Mouse (Mus musculus) testis, adult 2 months (tissue): Measurements from ENCODE around the gene Cyp2c40. TPM values are rescaled to one million over a fixed set of nuclear protein-coding genes. Genes with fewer than 3 reads are reported as not detected.
"Not testable (repeated sequence)": the region's sequence is repeated elsewhere in the genome, so short reads cannot be mapped to it uniquely, and the experiment has no call there.

ENCODE experiments used
- H3K27ac ChIP-seq: fragments of 200-500 bp; 2 replicates; pipeline ENCODE4 v1.5.1; 2012; ENCODE audit warnings: low read depth, low read length; ENCODE audit not compliant: control insufficient read depth, insufficient read depth
- H3K27me3 ChIP-seq: fragments of 200-500 bp; 2 replicates; pipeline ENCODE4 v1.6.1; 2012; ENCODE audit warnings: mild to moderate bottlenecking, low read length, moderate library complexity; ENCODE audit not compliant: control insufficient read depth, insufficient read depth
- H3K36me3 ChIP-seq: fragments of 200-500 bp; 2 replicates; pipeline ENCODE4 v1.6.1; 2012; ENCODE audit warnings: mild to moderate bottlenecking, low read length; ENCODE audit not compliant: control insufficient read depth, insufficient read depth
- H3K4me1 ChIP-seq: fragments of 200-500 bp; 2 replicates; pipeline ENCODE4 v1.6.1; 2012; ENCODE audit warnings: low read length; ENCODE audit not compliant: control insufficient read depth, insufficient read depth
- H3K4me3 ChIP-seq: fragments of 200-500 bp; 2 replicates; pipeline ENCODE4 v1.5.1; 2012; ENCODE audit warnings: low read depth, mild to moderate bottlenecking, low read length, moderate library complexity, mixed read lengths; ENCODE audit not compliant: control insufficient read depth
- CTCF ChIP-seq: fragments of 200-500 bp; IDR thresholded peaks from 2 replicates; pipeline ENCODE4 v1.5.1; 2012; ENCODE audit warnings: low read depth, mild to moderate bottlenecking, inconsistent platforms, low read length, moderate library complexity; ENCODE audit not compliant: control insufficient read depth, insufficient read depth, insufficient replicate concordance
- POLR2A ChIP-seq: fragments of 200-500 bp; IDR thresholded peaks from 2 replicates; pipeline ENCODE4 v1.6.1; 2012; ENCODE audit warnings: low read depth, mild to moderate bottlenecking, inconsistent platforms, low read length, moderate library complexity; ENCODE audit not compliant: control insufficient read depth
- polyA plus RNA-seq: library from polyadenylated mRNA; depleted of rRNA; stranded (reverse); fragments of >200 nt; gene quantifications from 2 replicates; pipeline ENCODE4 v1.2.3, GENCODE M21; 2012; rRNA removed

The Cyp2c40 gene
- not detected in 2 replicates for polyA plus RNA-seq

DNA sequence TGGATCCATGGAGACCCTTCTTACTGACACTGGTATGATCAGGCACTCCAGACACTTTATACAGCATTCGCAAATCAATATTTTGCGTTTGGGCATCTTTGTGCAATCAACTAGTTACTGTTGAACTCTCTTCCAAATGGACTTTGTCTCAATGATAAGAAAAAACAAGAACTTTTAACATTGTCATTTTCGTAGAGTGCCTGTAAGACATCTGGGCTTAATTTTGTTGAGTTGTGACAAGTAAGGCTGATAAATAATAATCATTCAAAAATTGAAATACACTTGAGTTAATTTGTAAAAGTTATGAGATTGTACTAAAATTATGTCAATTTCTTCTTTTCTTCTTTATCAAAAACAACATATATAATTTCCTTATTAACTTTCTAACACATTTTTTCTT lies at the start of gene Cyp2c40:
TSS of gene Cyp2c40 (minus strand) at position 101 of the 400 bp plus-strand sequence.
- not testable (repeated sequence) for H3K4me3 ChIP-seq, H3K27ac ChIP-seq, H3K36me3 ChIP-seq, H3K4me1 ChIP-seq, H3K27me3 ChIP-seq

DNA sequence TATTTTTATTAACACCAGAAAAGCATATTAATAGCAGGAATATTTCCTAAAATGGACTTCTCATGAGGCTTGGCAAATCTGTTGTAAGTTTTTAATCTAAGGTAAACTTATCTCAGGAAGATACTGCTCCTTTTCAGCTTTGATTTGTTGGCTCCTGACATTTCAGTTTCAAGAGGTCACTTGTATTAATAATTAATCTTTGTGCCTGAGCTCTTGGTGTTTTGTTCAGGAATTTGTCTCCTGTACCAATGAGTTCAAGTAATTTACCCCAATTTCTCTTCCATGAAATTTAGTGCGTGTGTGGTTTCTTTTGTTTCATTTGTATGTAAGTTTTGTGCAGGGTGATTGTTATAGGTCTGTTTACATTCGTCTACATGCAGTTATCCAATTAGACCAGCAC lies 8.3 kb upstream of the Cyp2c40 start:
- not testable (repeated sequence) for H3K27ac ChIP-seq, H3K4me3 ChIP-seq, H3K4me1 ChIP-seq, H3K36me3 ChIP-seq, H3K27me3 ChIP-seq

DNA sequence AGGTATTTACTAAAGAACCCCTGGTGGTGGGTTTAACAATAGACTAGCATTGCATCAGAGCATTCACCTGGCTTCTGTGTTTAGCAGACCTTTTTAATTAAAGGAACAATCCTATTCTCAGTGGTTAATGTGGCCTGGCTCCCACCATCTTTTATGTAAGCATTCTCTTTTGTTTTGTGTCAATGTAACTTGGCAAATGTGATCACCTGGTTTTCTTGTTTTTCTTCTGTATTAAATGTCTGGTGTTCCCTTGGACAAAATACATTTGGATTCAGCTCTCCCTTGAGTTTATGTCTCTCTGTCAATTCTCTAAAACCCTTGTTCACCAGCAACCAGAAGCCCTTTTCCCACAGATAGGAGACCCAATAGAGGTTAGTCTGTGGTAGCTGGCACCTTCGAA lies 3.8 kb upstream of the Cyp2c40 start:
- H3K36me3 ChIP-seq, H3K27me3 ChIP-seq, H3K4me1 ChIP-seq, H3K4me3 ChIP-seq, H3K27ac ChIP-seq: not testable (repeated sequence)

DNA sequence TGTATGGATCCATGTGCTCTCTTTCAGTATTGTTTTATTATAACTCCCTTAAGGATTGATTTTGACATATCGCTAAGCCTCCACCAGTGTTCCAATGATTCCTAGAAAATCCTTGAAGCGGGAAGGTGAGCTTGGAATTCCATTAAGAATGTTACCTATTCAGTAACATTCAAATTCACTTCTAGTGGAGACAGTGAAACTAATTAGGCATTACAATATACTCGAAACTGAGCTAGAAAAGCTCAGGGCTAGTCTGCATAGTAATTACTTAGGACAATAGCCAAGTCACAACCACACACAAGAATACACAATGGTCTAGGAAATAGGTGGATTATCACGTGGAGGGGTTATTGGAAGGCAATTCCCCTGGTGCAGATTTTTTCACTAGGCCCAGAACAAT lies 3.4 kb upstream of the Cyp2c40 start:
- not testable (repeated sequence) for H3K4me1 ChIP-seq, H3K4me3 ChIP-seq, H3K27me3 ChIP-seq, H3K27ac ChIP-seq, H3K36me3 ChIP-seq

DNA sequence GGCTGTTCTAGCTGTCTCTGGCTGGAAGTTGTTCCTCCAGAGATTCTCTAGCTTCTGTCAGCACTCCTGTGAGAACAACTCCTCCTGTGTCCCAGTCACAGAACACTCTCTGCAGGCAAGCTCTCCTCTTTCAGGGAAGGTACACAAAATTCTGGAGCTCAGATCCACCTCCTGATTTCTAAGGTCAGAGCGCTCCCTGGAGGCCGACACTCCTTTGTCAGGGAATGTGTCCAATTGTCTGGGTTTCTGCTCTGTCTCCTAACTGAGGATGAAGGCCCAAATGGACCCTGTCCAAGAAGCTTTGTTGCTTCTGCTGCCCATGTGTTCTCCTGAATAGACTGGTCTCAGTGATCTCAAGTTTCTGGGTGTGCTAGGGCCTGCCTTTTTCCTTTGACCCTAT lies 27.2 kb downstream of the Cyp2c40 start:
- H3K27ac ChIP-seq, H3K4me3 ChIP-seq, H3K4me1 ChIP-seq, H3K27me3 ChIP-seq, H3K36me3 ChIP-seq: not testable (repeated sequence)

DNA sequence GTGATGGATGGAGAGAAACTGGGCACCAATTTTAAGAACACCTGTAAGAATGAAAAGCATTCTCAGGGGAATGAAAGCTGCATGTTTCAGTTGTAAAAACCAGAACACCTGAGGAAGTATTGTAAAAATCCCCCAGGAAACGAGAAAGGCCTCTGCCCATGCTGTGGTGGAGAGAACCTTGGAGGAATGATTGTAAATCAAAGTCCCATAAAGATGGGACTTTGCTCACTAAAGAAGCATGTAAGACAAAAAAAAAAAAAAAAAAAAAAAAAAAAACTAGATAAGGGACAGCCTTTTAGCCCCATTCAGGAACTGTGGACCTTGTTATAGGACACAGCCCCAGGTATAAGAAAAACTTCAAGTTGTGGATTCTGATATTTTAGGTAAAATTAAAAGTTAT lies 67.3 kb downstream of the Cyp2c40 start:
- Histone ChIP-seq H3K36me3 (no peaks in the 10 kb centered on the region), H3K27me3 (no peaks in the 10 kb centered on the region), H3K4me1 (no peaks in the 10 kb centered on the region), H3K27ac (no peak overlapping the region), H3K4me3 (no peak overlapping the region)
- TF ChIP-seq CTCF (no peak), POLR2A (no peak)

DNA sequence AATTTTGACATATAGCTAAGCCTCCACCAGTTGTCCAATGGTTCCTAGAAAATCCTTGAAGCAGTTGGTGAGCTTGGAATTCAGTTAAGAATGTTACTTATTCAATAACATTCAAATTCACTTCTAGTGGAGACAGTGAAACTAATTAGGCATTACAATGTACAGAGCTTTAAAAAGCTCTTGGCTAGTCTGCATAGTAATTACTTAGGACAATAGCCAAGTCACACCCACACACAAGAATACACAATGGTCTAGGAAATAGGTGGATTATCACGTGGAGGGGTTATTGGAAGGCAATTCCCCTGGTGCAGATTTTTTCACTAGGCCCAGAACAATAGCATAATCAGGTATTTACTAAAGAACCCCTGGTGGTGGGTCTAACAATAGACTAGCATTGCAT lies 68.3 kb downstream of the Cyp2c40 start:
- not testable (repeated sequence) for H3K4me3 ChIP-seq, H3K4me1 ChIP-seq, H3K27me3 ChIP-seq, H3K36me3 ChIP-seq, H3K27ac ChIP-seq

DNA sequence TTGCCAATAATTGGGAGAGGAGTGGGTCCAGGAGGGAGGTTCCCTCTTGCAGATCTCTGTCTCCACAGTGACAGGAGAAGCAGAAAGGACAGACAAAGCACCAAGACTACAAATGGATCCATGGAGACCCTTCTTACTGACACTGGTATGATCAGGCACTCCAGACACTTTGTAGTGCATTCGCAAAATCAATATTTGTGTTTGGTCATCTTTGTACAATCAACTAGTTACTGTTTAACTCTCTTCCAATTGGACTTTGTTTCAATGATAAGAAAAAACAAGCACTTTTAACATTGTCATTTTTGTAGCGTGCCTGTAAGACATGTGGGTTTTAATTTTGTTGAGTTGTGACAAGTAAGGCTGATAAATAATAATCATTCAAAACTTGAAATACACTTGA lies 71.7 kb downstream of the Cyp2c40 start, which contains the start of gene Cyp2c68:
TSS of gene Cyp2c68 (minus strand) at position 135 of the 400 bp plus-strand sequence.
- no peak for TF ChIP-seq CTCF
- no peak for TF ChIP-seq POLR2A
- no peaks in the 10 kb centered on the region for H3K4me1 ChIP-seq
- no peak within 1 kb of the TSS for H3K27ac ChIP-seq
- no peaks in the 10 kb centered on the region for H3K36me3 ChIP-seq
- H3K4me3 ChIP-seq = no peak within 1 kb of the TSS
- H3K27me3 ChIP-seq = no peaks in the 10 kb centered on the region

Other genes with a start within 250 kb of the Cyp2c40 start
- not detected in 2 replicates for gene Cyp2c67, start 163.8 kb downstream of the Cyp2c40 start, polyA plus RNA-seq
- 0.14 TPM in 1 of 2 replicates, not detected in the other for gene Cyp2c68, start 71.8 kb downstream of the Cyp2c40 start, polyA plus RNA-seq
- not detected in 2 replicates for gene Cyp2c69, start 74.0 kb upstream of the Cyp2c40 start, polyA plus RNA-seq
- gene Cyp2c37, start 179.6 kb upstream of the Cyp2c40 start, polyA plus RNA-seq = not detected in 2 replicates